Mouse (Mus musculus) 3134 (cell line): ENCODE measurements around the gene Fam53b.
A peak's percentile ranks its signal among the peaks of the same experiment; 100 is the strongest.

ENCODE experiments used
- DNase-seq: peaks from one replicate; pipeline ENCODE4 v3.0.0-alpha.2; 2011; ENCODE audit warnings: low spot score; ENCODE audit not compliant: insufficient read length; ENCODE audit errors: extremely low read depth

Fam53b gene

GRCm38 (mm10) chr7:132747096-132747495 is 66.6 kb downstream of the Fam53b start:
- DNase-seq: no peak

GRCm38 (mm10) chr7:132742912-132743311 is 70.8 kb downstream of the Fam53b start:
- no peak for DNase-seq

GRCm38 (mm10) chr7:132739829-132740228 is 73.9 kb downstream of the Fam53b start:
- no peak for DNase-seq

DNA sequence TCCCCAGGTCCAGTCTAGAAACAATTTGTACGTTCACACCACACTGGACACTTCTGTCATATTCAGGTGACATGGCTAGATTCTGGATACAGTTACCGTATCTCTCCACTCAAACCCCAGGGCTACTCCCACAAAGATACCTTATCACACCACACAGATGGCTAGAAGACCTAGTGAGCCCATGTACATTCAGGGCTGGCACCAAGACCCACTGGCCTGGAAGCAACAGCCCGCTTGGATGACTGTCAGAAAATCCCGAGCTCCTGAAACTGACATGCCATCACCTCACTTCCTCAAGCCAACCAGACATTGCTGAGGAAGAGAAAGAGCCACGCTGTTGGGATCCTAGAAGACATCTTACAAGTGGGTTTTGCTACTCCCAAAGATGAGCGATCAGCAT is 74.8 kb downstream of the Fam53b start:
- no peak for DNase-seq

- DNase-seq: peak; percentile 80
Observed at GRCm38 (mm10) chr7:132736099-132736862, 77.4 kb downstream of the Fam53b start.

GRCm38 (mm10) chr7:132735145-132735544 is 78.5 kb downstream of the Fam53b start:
- peak; percentile 66 for DNase-seq

DNA sequence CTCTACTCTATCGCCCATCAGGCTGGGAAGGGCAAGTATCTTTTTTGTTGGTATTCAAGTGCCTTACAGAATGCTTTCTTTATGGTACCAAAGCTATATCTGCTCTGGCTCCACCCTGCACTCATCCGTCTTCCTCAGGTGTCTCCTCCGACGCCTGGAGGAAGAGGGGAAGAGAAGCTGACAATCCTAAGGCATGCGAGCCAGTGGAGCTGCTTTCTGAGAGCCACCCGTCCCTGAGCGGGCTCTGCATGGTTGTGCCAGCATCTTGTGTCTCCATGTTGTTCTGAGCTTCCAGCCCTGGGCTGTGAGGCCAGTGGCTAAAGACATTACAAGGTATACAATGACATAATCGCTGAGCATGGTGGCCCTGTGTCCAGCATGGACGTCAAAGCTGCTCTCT is 79.5 kb downstream of the Fam53b start:
- no peak for DNase-seq

- no peak for DNase-seq
Observed at GRCm38 (mm10) chr7:132733521-132733920, 80.2 kb downstream of the Fam53b start.

GRCm38 (mm10) chr7:132732136-132732789 is 81.4 kb downstream of the Fam53b start:
- no peak for DNase-seq

DNA sequence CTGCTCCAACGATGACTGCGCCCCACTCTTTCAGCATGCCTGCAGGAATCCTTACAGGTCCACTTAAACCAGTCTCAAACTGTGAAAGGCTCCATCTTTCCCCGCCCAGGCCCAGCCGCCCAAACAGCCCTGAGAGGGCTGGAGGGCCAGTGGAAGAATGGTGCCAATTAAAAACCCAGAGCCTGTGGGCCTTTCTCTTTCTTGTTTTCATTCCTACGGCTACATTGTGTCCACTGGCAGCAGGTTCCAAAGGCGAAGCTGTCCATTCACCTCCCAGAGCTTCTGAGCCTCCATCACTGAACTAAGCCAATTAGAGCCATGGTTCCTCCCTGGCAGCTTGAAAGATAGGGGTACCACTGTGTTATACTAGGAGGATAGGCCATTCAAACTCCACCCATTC is 82.1 kb downstream of the Fam53b start:
- no peak for DNase-seq

- no peak for DNase-seq
Observed at GRCm38 (mm10) chr7:132730510-132730909, 83.2 kb downstream of the Fam53b start.

GRCm38 (mm10) chr7:132729093-132729831 is 84.4 kb downstream of the Fam53b start:
- DNase-seq: peak; percentile 63

GRCm38 (mm10) chr7:132726106-132726861 is 87.4 kb downstream of the Fam53b start:
- DNase-seq: no peak

DNA sequence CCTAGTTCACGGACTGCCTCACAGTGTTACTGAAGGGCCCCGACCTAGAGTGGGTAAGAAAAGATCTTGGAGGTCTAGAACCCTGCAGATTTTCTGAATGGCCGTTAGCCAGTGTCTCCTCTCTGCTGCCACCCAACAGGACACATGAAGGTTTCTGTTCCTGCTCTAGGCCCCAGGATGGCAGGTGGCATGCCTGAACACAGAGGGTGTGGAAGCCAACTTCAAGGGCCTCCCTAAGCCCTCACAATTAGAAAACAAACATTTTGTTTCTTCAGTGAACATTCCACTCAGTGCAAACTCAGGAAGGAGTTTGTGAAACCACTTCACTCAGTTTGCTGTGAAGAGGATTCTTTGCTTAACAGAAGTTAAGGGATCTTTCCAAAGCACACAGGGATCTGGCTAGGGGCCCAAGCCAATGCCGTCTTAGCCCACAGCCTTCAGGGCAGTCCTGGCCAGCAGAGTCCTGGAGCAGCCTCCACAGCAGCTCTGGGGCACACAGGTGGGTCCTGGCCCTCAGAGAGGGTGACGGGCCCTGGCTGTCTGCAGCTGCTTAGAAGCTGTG is 89.1 kb downstream of the Fam53b start:
- peak; percentile 46 for DNase-seq

DNA sequence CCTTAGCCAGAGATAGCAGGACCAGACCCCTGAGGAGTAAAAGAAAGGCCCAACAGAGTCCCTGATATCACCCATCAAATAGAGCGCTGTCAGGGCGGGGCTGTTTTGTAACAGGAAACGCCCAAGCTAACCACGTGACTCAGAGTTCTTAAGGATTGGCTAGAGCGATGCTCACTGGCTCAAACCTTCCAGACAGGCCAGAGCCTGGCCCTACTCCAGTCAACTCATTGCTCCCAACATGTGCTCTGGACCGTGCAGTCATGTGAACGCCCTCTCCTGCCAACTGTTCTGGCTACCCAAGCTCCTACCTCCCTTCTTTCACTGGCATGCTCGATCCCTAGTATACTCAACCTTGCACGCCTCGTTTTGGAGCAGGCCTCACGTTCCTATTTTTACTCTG is 89.8 kb downstream of the Fam53b start:
- DNase-seq: peak; percentile 84

GRCm38 (mm10) chr7:132722401-132723370 is 91.0 kb downstream of the Fam53b start:
- DNase-seq: peak; percentile 37

DNA sequence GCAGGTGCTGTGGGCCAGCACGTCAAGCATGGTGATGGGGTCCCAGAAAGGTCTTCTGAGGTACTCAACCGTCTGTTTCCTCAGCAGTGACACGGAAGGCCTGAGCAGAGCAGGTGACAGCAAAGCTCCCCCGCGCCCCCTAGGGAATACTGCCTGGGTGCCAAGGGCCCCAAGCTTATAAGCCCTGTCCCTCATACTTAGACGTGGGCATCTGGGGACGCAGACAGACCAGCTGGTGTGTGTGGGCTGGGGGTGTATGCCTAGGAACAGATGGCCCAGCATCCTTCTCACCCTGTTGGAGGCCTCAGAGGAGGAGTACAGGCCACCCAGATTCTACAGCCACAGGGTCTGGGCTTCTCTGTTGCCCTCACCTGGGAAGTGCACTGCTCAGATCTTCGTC is 93.1 kb downstream of the Fam53b start:
- no peak for DNase-seq

- DNase-seq: peak; percentile 78
Observed at GRCm38 (mm10) chr7:132719570-132719969, 94.1 kb downstream of the Fam53b start.

- DNase-seq: no peak
Observed at GRCm38 (mm10) chr7:132715259-132715658, 98.4 kb downstream of the Fam53b start.
